Mouse (Mus musculus) stomach, embryonic 14.5 days (tissue): ENCODE measurements around the gene Raf1. TPM values are rescaled to one million over a fixed set of nuclear protein-coding genes. Genes with fewer than 3 reads are reported as not detected.

Experiments
- ATAC-seq: fragments of 200-750 bp; cut with Nextera tagmentation; 2 replicates; pipeline ENCODE4 v1.8.0; 2017; ENCODE audit warnings: low read depth, moderate TSS enrichment; ENCODE audit not compliant: insufficient number of reproducible peaks, insufficient read depth, low FRiP score
- H3K27ac ChIP-seq: fragments of 300-500 bp; sonication (generic); 2 replicates; pipeline ENCODE4 v1.5.1; 2014; ENCODE audit warnings: mild to moderate bottlenecking, low read length, moderate library complexity, mixed read lengths
- H3K27me3 ChIP-seq: fragments of 300-500 bp; sonication (generic); 2 replicates; pipeline ENCODE4 v1.6.1; 2014; ENCODE audit warnings: low read length, control low read depth, mixed read lengths; ENCODE audit not compliant: control insufficient read depth, insufficient read depth
- H3K36me3 ChIP-seq: fragments of 300-500 bp; sonication (generic); 2 replicates; pipeline ENCODE4 v1.6.1; 2014; ENCODE audit warnings: mild to moderate bottlenecking, control low read depth, low read length, moderate library complexity, mixed read lengths; ENCODE audit not compliant: control insufficient read depth, insufficient read depth
- H3K4me1 ChIP-seq: fragments of 300-500 bp; sonication (generic); 2 replicates; pipeline ENCODE4 v1.6.1; 2014; ENCODE audit warnings: low read length, control low read depth, mixed read lengths; ENCODE audit not compliant: control insufficient read depth, insufficient read depth
- H3K4me2 ChIP-seq: fragments of 300-500 bp; sonication (generic); replicated peaks from 2 replicates; pipeline ENCODE4 v1.6.1; 2014; ENCODE audit warnings: low read depth, low read length, control low read depth
- H3K4me3 ChIP-seq: fragments of 300-500 bp; sonication (generic); 2 replicates; pipeline ENCODE4 v1.5.1; 2014; ENCODE audit warnings: low read depth, low read length, control low read depth
- H3K9ac ChIP-seq: fragments of 300-500 bp; sonication (generic); replicated peaks from 2 replicates; pipeline ENCODE4 v1.6.1; 2014; ENCODE audit warnings: low read depth, mild to moderate bottlenecking, control low read depth, low read length, moderate library complexity, mixed read lengths
- H3K9me3 ChIP-seq: fragments of 300-500 bp; sonication (generic); 2 replicates; pipeline ENCODE4 v1.6.1; 2016; ENCODE audit warnings: low read depth, low read length, control low read depth; ENCODE audit not compliant: control insufficient read depth
- WGBS: fragments of 180-500 bp; shearing (Covaris S2); extraction: QIAGEN DNeasy Blood & Tissue Kit; methylation state at CpG from one replicate; pipeline ENCODE4 v1.1.7; 2014; 5-methylcytosine and 5-hydroxymethylcytosine counted together
- polyA plus RNA-seq: library from polyadenylated mRNA; unstranded; fragments of >200 nt; fragmentation: Nextera tagmentation; extraction: Ambion mirVana; gene quantifications from 2 replicates; pipeline ENCODE4 v1.2.1, GENCODE M21; 2014

Gene Raf1
- polyA plus RNA-seq, 1 experiment from 2014 or later, result 131 TPM

GRCm38 (mm10) chr6:115688589-115688988, 12.2 kb upstream of the Raf1 start:
- Histone ChIP-seq H3K27me3 (no peaks in the 10 kb centered on the region), H3K36me3 (no peaks in the 10 kb centered on the region), H3K9me3 (no peaks in the 10 kb centered on the region), H3K4me2 (no peak overlapping the region), H3K4me3 (no peak overlapping the region), H3K9ac (no peak overlapping the region), H3K4me1 (no peaks in the 10 kb centered on the region), H3K27ac (no peak overlapping the region)
- WGBS, result 74% methylated on average over 4 of the region's 4 CpGs
- ATAC-seq, result no peak

DNA sequence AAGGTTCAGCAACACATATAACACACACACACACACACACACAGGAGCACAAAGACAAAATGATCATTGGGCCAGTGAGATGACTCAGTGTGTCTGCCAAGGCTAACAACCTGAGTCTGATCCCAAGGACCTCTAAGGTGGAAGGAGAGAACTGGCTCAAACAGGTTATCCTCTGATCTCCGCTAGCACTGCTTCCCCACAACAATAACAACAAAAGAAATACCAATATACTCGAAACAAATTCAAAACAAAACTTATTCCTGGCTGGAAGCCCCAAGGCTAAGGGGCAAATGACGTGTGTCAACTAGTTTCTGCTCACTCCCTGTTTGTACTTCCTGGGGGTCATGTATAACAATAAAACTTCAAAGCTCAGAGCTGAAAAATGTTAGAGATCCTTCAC, 11.3 kb upstream of the Raf1 start:
- Histone ChIP-seq H3K4me1 (no peaks in the 10 kb centered on the region), H3K36me3 (no peaks in the 10 kb centered on the region), H3K27me3 (no peaks in the 10 kb centered on the region), H3K4me3 (no peak overlapping the region), H3K9ac (no peak overlapping the region), H3K27ac (no peak overlapping the region), H3K4me2 (no peak overlapping the region), H3K9me3 (no peaks in the 10 kb centered on the region)
- ATAC-seq, result no peak
- WGBS, result 57% methylated on average over 3 of the region's 3 CpGs

GRCm38 (mm10) chr6:115684851-115685646, 8.6 kb upstream of the Raf1 start:
- WGBS, result 57% methylated on average over 11 of the region's 11 CpGs
- H3K9ac ChIP-seq, result no peak overlapping the region
- no peaks in the 10 kb centered on the region for H3K4me1 ChIP-seq
- H3K27ac ChIP-seq, result no peak overlapping the region
- no peak overlapping the region for H3K4me3 ChIP-seq
- no peaks in the 10 kb centered on the region for H3K9me3 ChIP-seq
- H3K27me3 ChIP-seq, result no peaks in the 10 kb centered on the region
- no peak overlapping the region for H3K4me2 ChIP-seq
- ATAC-seq, result no peak
- no peaks in the 10 kb centered on the region for H3K36me3 ChIP-seq

- 100% methylated on average over 2 of the region's 2 CpGs for WGBS
- ATAC-seq, result no peak
These were observed 7.8 kb upstream of the Raf1 start for GRCm38 (mm10) chr6:115684271-115684670.

GRCm38 (mm10) chr6:115681066-115681465, 4.6 kb upstream of the Raf1 start:
- no peak overlapping the region for H3K27ac ChIP-seq
- H3K9me3 ChIP-seq, result no peaks in the 10 kb centered on the region
- no peaks in the 10 kb centered on the region for H3K4me1 ChIP-seq
- no peak for ATAC-seq
- no peak overlapping the region for H3K4me2 ChIP-seq
- H3K27me3 ChIP-seq, result no peaks in the 10 kb centered on the region
- no peak overlapping the region for H3K4me3 ChIP-seq
- WGBS, result 81% methylated on average over 4 of the region's 4 CpGs
- H3K36me3 ChIP-seq, result no peaks in the 10 kb centered on the region
- H3K9ac ChIP-seq, result no peak overlapping the region

More at GRCm38 (mm10) chr6:115684271-115684670, 7.8 kb upstream of the Raf1 start:
- no peak overlapping the region for H3K4me3 ChIP-seq
- H3K4me1 ChIP-seq, result no peaks in the 10 kb centered on the region
- no peak overlapping the region for H3K27ac ChIP-seq
- no peak overlapping the region for H3K9ac ChIP-seq
- H3K27me3 ChIP-seq, result no peaks in the 10 kb centered on the region
- H3K4me2 ChIP-seq, result no peak overlapping the region
- H3K36me3 ChIP-seq, result no peaks in the 10 kb centered on the region
- no peaks in the 10 kb centered on the region for H3K9me3 ChIP-seq

DNA sequence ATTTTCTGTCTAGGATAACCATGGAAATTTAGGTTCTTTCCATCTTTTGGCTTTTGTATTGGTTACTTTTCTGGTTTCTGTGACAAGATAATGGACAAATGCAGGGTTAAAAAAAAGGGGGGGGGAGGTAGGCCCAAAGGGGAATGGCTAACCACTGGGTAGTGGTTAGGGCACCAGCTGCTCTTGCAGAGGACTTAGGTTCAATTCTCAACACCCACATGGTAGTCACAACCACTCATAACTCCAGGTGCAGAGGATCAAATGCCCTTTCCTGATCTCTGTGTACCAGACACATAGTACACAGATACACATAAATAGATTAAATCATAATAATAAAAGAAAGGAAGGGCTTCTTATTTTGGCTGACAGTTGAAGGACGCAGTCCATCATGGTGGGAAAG, 1.6 kb upstream of the Raf1 start:
- Histone ChIP-seq H3K4me1 (peaks cover 7% of the 10 kb centered on the region), H3K4me3 (no peak overlapping the region), H3K4me2 (no peak overlapping the region), H3K9ac (no peak overlapping the region), H3K27me3 (no peaks in the 10 kb centered on the region), H3K36me3 (no peaks in the 10 kb centered on the region), H3K27ac (no peak overlapping the region), H3K9me3 (no peaks in the 10 kb centered on the region)
- 86% methylated on average over 1 of the region's 1 CpGs for WGBS
- no peak for ATAC-seq

GRCm38 (mm10) chr6:115677441-115677840, 1.0 kb upstream of the Raf1 start:
- no peak overlapping the region; the same call in 1 of the 2 replicates for H3K27ac ChIP-seq
- H3K9ac ChIP-seq, result no peak overlapping the region
- no peaks in the 10 kb centered on the region for H3K36me3 ChIP-seq
- peak overlapping the region; percentile 48 for H3K4me2 ChIP-seq
- WGBS, result 95% methylated on average over 7 of the region's 7 CpGs
- H3K4me1 ChIP-seq, result peaks cover 12% of the 10 kb centered on the region
- H3K4me3 ChIP-seq, result peak overlapping the region; percentile 99; the same call in 1 of the 2 replicates
- no peaks in the 10 kb centered on the region for H3K27me3 ChIP-seq
- no peaks in the 10 kb centered on the region for H3K9me3 ChIP-seq
- ATAC-seq, result no peak

DNA sequence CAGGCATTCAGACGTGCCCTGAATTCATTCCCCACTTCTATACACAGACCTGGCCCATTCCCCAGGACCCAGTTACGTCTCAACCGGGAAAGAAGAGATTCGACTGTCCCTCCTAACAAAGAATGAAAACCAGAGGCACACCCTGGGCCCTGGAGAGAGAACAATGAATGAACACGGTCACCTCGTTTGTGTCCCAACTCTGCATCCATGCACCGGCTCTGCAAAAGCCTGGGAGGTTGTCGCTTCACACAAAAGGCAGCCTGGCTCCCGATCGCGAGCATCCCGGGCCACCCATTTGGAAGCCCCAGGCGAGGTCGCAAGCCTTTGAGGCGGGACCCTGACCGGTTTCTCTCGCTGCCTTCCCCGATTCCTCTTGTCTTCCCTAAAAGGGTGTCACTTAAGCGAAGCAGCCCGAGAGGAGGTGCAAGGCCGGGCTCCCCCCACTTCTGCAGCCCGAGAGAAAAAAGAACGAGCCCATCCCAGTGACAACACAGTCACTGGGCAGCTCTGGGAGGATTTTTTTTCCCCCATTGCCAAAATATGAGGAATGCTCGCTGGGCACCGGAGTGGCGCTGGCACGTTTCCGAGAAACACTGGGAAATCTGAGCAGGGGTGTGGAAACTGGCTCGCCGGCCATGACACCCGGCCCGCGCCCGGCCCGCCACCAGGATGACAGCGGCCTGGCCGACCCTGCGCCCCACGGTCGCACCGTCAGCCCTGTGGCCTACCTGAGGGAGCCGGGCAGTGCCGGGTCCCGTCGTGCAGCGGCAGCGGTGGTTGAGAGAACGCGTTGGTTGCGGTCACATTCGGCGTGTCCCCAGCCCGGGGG, 713 bp downstream of the Raf1 start:
- no peaks in the 10 kb centered on the region for H3K9me3 ChIP-seq
- H3K4me1 ChIP-seq, result peaks cover 12% of the 10 kb centered on the region
- ATAC-seq, result peak; percentile 33; the same call in 1 of the 2 replicates
- peak overlapping the region; percentile 98 for H3K27ac ChIP-seq
- WGBS, result under 1% methylated on average over 53 of the region's 53 CpGs
- no peaks in the 10 kb centered on the region for H3K36me3 ChIP-seq
- H3K4me3 ChIP-seq, result peak overlapping the region; percentile 99
- no peaks in the 10 kb centered on the region for H3K27me3 ChIP-seq
- peak overlapping the region; percentile 99 for H3K9ac ChIP-seq
- peak overlapping the region; percentile 63 for H3K4me2 ChIP-seq
